Mouse (Mus musculus): ENCODE data around the gene B3galt5.

GRCm38 (mm10) chr16:96304438-96304837 is 68.8 kb downstream of the B3galt5 start:
- TF ChIP-seq MAFK (IDR thresholded peaks at IDR 0.05; ENCODE audit: insufficient read depth, low read depth, low read length), result no peak
- no peak for TF ChIP-seq ZNF384 (IDR thresholded peaks at IDR 0.05; ENCODE audit: low read depth, low read length)
- TF ChIP-seq HCFC1 (IDR thresholded peaks at IDR 0.05; ENCODE audit: borderline replicate concordance, insufficient read depth, low read length), result no peak
- no peak for TF ChIP-seq ZC3H11A (IDR thresholded peaks at IDR 0.05; ENCODE audit: borderline replicate concordance, low read depth, low read length)
- TF ChIP-seq CHD2 (IDR thresholded peaks at IDR 0.05; ENCODE audit: low read depth, low read length), result no peak
